Mouse (Mus musculus): ENCODE results near the gene BC030499.
A peak's percentile ranks its signal among the peaks of the same experiment; 100 is the strongest.
"Not testable (repeated sequence)": the region's sequence is repeated elsewhere in the genome, so short reads cannot be mapped to it uniquely, and the experiment has no call there.

The BC030499 gene

DNA sequence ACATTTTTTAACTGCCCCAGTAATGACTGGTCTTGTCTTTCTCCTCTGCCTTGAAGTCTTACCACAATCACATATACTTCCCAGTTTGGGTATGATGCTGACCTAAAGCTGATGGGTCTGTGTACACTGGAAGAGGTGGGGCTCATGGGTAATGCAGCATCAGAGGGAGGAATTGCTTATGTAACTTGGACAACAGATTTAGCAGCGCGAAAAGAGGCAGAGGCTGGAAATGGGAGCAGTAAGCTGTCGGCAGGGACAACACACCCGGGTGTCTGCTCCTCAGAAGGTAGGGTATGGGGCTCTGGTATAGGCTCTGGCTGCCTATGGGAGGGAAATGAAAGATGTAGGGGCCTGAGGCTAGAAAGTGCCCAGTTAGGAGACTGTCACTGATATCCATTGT is at the start of gene BC030499:
Gene BC030499, plus strand, starts transcription at position 188 of the 400 bp plus-strand sequence.
- no peak for DNase-seq (ENCODE audit: low spot score)

DNA sequence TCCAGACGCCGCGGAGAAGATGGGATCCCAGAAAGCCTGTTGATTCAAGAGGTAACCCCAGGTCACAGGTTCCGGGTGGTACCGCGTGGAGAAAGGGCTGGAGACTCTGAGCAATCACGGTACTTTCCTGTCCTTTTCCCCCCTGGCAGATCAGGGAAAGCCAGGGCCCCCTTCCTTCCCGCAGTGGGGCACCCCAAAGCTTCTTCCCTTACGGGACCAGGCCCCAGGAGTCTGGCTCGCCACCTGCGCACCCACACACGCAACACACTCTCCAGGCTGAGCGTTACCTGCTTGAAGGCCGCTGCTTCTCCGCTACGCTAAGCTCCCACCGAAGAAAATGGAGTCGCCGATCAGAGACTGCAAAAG is 45.4 kb upstream of the BC030499 start:
- DNase-seq (ENCODE audit: low spot score) = no peak

DNA sequence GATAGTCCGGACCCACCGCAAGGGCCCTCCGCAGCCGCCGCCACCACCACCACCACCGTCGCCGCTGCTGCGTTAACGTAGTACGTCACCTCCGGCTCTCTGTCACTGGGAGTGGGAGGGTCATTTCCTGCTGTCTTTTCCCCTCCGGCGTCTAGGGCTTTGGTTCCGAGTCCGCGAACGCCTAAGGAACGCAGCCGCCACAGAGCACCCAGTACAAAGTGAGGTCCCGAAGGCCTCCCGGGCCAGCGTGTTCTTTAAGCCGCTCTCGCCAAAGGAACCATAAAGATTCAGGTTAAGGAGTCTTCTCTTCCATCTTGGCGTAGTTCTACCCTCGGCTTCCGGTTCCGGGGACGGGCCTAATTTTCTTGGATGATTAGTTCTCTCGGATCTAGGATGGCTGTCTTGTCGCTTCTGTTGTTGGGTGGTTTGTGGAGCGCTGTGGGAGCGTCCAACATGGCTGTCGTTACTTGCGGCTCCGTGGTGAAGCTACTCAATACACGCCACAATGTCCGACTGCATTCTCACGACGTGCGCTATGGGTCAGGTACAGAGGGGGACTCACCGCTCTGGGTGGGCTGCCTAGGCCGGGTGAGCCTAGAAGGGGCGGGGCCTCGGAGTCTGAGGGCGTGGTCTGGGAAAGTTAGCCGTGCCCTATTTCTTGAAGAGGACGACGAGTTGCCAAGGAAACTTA is 44.9 kb upstream of the BC030499 start, which contains the start of the genes Sdf2 and Supt6:
Gene Sdf2, plus strand, starts transcription at position 120 of the 691 bp plus-strand sequence.
Gene Supt6, minus strand, starts transcription at position 361 of the 691 bp plus-strand sequence.
- peak; percentile 74 for DNase-seq (ENCODE audit: low spot score)

DNA sequence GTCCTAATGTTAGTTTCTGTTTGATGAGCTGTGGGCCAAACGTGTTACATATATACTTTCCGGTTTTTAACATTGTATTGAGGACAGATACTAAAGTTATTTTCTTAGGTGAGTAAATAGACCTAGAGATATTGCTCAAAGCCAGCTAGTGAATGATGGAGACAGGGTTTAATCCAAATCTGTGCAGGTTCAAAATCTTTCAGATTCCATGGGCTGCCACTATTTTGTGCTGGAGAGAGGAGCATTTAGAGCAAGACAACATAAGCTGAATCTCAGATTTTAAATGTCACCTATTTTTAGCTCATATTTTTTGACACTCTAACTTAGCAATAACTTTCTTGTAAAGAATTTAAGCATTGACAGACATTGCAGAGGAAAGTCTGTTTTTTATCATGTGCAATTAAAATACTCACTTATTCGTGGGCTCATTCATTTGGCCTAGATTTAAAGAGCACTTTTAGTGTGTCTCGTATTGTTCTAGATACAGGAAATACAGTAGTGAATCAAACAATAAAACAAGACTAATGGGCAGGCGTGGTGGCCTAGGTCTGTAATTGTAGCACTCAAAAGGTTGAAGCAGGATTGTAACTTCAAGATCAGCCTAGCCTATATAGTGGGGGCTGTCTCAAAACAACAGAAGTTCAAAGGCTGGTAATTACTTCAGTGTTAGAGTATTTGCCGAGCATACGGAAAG is 44.2 kb upstream of the BC030499 start:
- no peak for DNase-seq (ENCODE audit: low spot score)

DNA sequence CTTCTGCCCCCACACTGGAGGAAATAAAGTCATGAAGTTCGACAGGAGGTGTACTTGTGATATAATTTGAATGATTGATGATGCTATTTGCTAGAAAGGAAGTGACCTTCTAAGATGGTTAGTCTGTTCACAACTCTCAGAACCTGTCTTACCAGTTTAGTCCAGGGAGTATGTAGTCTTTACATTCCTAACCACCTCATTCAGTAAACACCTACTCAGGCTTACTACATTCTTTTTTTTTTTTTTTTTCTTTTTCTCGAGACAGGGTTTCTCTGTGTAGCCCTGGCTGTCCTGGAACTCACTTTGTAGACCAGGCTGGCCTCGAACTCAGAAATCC is 43.7 kb upstream of the BC030499 start:
- no peak for DNase-seq (ENCODE audit: low spot score)

DNA sequence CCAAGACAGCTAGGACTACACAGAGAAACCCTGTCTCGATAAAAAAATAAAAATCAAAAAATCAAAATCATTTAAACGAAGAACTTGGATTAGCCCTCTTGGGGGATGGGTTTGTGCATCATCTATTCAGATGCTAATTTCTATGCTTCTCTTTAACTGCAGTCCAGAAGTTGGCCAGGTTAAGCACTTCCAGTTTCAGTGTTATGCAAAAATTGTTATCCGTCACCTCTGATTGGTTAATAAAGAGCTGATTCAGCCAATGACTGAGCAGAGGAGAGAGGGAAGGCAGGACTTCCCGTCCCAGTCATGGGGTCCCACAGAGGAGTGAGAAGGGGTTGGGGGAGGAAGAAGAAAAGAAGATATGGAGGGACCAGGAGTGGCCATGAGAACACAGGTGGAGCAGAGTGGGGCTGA is 42.9 kb upstream of the BC030499 start:
- no peak for DNase-seq (ENCODE audit: low spot score)

DNA sequence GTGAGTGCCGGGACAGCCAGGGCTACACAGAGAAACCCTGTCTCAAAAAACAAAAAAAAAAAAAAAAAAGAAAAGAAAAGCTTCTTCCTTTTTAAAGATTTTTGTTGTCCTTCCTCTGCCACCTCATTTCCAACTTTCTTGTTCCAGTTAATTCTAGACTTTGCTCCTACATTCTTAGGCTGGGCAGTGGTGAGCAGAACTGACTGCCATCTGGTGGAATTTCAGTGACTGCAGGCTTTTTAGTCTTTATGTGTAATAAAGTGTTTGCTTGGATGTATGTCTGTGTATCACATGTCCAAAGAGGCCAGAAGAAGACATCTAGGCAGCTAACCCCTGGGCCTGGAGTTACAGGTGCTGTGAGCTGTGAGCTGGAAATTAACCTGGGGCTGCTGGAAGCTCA is 34.0 kb upstream of the BC030499 start:
- no peak for DNase-seq (ENCODE audit: low spot score)

DNA sequence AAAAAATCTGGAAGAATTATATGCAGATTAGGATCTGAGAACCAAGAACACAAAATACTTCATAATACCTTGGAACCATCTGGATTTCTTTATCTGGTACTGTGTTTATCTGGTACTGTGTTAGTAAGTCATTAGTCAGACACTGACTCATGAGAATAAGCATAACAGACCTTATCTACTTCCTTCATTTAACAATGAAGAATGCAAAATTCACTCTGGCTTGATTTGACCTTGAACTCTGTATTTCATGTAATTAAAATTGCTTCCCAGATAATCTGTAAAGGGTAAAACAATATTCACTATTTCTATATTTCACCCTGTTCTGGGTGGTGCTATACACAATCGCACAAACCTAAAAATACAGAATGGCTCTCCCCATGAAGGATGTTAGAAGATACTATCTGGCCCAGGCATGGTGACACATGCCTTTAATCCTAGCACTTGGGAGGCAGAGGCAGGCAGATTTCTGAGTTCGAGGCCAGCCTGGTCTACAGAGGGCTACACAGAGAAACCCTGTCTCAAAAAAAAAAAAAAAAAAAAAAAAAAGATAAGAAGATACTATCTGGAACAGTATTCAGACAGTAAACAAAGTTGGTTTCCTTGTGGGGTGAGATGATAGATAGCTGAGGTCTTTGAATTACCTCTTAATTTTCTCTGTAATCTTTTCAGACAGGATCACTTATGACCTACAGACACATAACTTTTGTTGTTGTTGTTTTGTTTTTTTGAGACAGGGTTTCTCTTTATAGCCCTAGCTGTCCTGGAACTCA is 30.0 kb upstream of the BC030499 start:
- no peak for DNase-seq (ENCODE audit: low spot score)

DNA sequence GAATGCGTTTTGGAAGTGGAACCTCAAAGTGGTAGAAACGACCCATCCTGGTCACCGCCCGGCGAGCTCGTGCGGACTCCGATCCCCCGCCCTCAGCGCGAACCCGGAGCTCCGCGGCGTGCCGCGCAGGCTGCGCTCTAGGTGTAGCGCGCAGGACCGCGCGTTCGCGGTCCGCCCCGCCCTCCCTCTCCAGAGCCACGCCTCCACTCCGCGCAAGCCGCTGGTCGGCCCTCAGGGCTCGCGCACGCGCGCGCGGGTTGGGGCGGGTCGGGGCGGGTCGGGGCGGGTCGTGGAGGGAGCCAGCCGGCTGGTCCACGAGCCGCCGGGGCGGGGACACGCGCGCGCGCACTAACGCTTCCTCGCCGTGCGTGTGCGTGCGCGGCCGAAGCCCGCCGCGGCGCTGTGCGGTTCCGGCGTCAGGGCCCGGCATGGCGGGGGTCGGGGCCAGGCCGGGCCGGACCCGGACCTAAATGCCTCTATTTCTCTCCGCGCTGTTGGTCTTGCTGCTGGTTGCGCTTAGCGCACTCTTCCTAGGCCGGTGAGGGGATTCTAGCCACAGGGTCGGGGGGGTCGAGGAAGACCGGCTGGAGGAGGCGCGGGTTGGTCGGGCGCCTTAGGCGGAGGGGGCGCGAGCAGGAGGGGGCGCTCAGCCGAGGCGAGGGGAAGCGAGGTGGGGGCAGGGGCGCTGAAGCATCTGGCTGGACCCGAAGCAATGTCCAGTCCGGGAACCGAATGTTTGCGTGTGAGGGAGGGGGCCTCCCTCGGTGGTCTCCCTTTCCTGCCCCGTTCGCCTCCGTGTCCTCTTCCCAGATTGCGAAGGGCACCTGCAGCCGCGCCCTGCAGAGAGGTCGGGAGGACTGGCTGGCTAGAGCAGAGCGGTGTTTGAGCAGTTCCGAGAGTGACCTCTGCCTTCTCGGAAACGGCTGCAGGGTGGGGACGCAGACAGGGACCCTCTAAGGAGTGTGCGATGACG is 29.0 kb upstream of the BC030499 start, which contains the start of gene 2610507B11Rik:
Gene 2610507B11Rik, plus strand, starts transcription at position 373 of the 973 bp plus-strand sequence.
- peak; percentile 90 for DNase-seq (ENCODE audit: low spot score)

DNA sequence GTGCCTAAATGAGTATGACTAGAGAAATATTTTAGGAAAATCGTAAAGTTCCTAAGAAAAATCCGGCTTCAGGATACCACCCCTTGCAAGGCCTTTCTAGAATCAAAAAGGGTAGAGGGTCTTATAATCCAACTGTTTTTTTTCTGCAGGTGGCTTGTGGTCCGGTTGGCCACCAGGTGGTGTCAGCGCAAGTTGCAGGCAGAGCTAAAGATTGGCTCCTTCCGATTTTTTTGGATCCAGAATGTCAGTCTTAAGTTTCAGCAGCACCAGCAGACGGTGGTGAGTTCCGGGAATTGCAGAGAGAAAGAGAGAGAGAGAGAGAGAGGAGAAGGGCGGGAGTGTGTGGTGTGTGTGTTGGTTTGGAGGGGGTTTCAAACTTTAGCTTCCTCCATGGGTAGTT is 28.1 kb upstream of the BC030499 start:
- DNase-seq (ENCODE audit: low spot score) = no peak

DNA sequence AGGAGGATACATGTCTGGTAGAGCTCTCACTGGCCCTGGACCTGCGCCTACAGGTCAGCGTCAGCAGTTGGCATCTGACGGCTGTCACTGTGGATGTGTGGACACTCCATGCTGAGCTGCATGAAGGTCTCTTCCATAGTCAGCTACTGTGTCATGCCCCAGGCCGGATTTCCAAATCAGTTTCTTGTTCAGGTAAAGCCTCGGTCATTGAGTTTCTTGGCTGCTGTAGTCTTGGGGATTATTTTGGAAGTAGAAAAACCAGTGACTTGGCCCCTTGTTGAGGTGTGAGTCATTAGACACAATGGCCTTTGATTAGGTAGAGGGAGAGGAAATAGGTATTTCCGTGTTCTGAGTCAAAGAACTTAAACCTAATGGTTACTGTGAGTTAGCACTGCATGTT is 25.1 kb upstream of the BC030499 start:
- no peak for DNase-seq (ENCODE audit: low spot score)

DNA sequence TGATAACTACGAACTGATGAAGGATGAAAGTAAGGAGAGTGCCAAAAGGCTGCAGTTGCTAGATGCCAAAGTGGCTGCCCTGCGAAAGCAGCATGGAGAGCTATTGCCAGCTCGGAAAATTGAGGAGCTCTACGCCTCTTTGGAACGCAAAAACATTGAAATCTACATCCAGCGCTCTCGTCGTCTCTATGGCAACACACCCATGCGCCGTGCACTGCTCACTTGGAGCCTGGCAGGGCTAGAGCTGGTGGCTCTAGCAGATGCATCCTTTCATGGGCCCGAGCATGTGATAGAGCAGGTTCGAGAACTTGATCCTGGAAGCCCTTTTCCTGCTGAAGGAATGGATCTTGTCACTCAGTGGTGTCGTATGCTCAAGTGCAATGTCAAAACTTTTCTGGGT is 18.7 kb upstream of the BC030499 start:
- DNase-seq (ENCODE audit: low spot score) = no peak

DNA sequence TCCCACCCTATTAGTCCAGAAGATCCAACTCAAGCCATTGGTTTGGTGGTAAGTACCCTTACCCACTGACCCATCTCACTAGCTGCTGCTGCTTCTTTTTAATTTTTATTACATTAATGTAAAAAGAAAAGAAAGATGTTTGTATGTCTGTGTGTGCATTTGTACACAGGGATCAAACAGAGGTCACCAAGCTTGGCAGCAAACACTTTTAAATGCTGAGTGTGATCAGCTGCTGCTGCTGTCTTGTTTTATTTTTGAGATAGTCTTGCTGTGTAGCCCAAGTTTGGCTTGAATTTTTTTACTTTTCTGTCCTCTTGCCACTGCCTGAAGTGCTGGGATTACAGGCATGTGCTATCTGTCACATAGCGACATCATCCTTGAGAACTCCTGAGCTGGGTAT is 15.0 kb upstream of the BC030499 start:
- no peak for DNase-seq (ENCODE audit: low spot score)

DNA sequence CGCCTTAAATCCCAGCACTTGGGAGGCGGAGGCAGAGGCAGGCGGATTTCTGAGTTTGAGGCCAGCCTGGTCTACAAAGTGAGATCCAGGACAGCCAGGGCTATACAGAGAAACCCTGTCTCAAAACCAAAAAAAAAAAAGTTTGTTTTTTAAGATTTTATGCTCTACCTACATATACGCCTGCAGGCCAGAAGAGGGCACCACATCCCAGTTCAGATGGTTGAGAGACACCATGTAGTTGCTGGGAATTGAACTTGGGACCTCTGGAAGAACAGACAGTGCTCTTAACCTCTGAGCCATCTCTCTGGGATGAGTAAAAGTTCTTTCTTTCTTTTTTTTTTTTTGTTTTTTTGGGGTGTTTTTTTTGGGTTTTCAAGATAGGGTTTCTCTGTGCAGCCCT is 14.5 kb upstream of the BC030499 start:
- not testable (repeated sequence) for DNase-seq (ENCODE audit: low spot score)

DNA sequence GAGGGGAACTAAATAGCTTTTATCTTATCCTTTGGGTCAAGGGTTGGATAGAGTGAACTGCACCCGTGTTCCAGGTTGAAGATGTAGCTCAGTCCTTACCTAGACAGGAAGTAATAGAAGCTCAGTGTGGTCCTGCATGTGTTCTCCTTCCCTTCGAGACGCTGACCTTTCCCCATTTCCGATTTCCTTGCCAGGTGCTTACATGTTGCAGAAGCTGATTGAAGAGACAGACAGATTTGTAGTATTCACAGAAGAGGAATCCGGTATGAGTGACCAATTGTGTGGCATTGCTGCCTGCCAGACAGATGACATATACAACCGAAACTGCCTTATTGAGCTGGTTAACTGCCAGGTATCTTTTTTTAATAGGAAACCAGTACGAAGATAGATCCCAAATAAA is 11.8 kb upstream of the BC030499 start:
- no peak for DNase-seq (ENCODE audit: low spot score)

DNA sequence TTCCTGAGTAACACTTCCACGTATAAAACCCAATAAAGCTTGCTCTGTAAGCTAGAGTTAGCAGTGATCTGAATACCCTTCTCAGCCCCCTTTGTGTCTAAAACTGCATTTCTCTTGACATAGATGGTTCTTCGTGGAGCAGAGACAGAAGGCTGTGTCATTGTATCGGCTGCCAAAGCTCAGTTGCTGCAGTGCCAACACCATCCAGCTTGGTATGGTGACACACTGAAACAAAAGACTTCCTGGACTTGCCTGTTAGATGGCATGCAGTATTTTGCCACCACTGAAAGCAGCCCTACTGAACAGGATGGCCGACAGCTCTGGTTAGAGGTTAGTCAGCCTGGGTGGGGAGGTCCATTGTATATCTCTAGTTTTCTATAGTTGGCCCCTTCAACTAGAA is 11.1 kb upstream of the BC030499 start:
- no peak for DNase-seq (ENCODE audit: low spot score)

DNA sequence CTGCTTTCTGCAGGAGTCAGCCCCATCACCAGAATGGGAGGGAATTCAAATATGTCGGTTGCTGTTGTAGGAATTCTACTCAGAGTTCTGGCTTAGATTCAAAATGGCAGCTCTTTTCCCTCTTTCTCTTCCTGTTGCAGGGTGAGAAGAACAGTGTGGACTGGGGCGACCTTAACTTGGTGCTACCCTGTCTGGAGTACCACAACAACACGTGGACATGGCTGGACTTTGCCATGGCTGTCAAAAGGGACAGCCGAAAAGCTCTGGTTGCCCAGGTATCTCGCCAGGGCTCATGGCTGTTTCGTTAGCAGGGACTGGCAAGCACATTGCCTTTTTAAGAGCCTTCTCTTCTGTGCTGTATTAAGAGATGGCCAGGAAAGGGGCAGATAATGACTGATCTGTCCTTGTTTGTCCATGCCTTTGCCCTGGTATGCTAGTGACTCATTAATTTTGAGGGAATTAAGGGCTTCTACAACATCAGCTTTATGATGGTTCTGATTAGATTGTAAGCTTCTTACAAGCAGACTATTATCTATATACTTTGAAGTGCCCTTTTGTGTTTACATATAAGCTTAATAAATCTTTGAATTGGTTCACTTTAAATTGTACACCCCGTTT is 1.4 kb upstream of the BC030499 start:
- DNase-seq (ENCODE audit: low spot score) = no peak

DNA sequence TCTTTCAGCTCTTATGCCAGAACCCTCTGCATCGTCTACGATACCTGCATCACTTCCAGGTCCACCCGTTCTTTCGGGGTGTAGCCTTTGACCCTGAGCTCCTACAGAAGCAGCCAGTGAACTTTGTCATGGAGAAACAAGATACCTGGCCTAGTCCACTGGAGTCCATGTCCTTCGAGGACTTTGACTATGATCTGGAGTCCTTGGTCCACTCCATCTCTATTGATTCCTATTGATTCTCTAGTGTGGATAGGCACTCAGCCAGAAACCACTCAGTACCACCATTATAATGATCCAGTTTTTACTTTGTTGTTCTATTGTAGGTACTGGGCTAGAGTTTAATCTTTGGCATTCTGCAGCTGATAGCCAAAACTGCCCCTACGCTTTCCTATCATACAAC is 3.9 kb downstream of the BC030499 start:
- no peak for DNase-seq (ENCODE audit: low spot score)

DNA sequence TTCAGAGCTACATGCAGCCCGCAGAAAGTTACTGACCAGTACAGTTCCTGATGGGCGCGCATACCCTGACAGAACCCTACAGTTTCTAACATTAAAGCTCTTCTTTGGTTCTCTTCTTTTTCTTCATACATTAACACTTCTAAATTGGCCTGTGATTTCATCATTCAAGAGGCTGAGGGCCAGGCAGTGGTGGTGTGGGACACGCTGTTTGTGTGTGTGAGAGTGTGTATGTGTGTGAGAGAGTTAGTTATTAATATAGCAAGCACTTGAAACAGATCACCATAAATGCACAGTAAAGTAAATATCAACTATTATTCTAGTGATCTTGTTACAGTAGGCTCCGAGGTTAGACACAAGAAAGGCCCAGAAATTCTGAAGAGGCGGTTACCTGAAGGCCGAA is 10.3 kb downstream of the BC030499 start:
- no peak for DNase-seq (ENCODE audit: low spot score)

DNA sequence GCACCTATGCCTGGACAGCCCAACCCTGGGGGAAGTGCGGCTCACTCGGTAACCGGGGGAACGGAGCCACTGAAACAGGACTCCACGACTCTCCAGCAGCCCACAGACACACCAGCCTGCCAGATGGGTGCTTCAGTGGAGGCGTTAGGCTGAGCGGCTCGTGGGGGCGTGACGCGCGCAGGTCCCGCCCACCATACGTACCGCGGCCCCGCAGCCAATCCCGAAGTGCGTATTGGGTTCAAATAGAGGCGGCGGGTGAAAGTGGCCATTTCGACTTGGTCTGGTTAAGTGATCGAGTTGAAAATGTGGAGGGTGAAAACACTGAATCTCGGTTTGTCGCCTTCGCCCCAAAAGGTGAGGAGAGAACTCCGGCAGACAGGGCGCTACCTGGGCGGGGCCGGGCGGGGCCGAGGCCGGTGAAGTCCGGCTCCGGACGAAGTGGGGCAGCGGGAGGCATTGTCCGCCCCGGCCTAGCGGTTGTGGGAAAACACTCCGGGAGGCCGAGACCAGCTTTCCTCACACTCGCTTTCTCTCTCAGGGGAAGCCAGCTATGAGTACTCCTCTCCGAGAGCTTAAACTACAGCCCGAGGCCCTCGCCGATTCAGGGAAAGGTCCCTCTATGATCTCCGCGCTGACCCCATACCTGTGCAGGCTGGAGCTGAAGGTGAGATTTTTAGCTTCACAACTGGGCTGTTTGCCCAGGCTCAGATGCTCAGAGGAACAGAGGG is 10.9 kb downstream of the BC030499 start, which contains the start of gene Spag5:
Gene Spag5, plus strand, starts transcription at position 173 of the 728 bp plus-strand sequence.
- DNase-seq (ENCODE audit: low spot score) = peak; percentile 82

Measured in ovary, adult 18-20 months (tissue).